23 mouse cellular contexts compared by ENCODE assay signal in genomic region chr16:84978589-84978988, GRCm38 (mm10).
DNase-seq lines count a peak whose midpoint lies in the region; ATAC-seq and TF ChIP-seq lines count a peak whose summit lies in the region.
"Had no signal": no experiment of that assay in that cellular context is flagged by ENCODE, and none has a peak within 500 bp of the region (broad histone marks: within the 10 kb centered on the region; RNA-seq: fewer than 3 reads in every experiment).

No protein-coding gene starts in this region.

- H3K4me2 ChIP-seq in hindbrain, embryonic 12.5 days (replicated peaks), result no peak overlapping the region
- no peak overlapping the region for H3K4me2 ChIP-seq in hindbrain, embryonic 13.5 days
- H3K4me2 ChIP-seq in midbrain, postnatal 0 days (ENCODE audit: low read depth, low read length, poor library complexity, severe bottlenecking), result no peak overlapping the region
- H3K4me2 ChIP-seq: embryonic facial prominence, embryonic 13.5 days; embryonic facial prominence, embryonic 15.5 days; forebrain, embryonic 12.5 days had no signal

- no peak overlapping the region for H3K4me3 ChIP-seq in heart, embryonic 10.5 days
- no peak overlapping the region for H3K4me3 ChIP-seq in hindbrain, embryonic 12.5 days
- no peak overlapping the region for H3K4me3 ChIP-seq in hindbrain, embryonic 13.5 days
- no peak overlapping the region for H3K4me3 ChIP-seq in midbrain, embryonic 10.5 days
- H3K4me3 ChIP-seq in midbrain, postnatal 0 days (ENCODE audit: low read depth, low read length), result no peak overlapping the region
- H3K4me3 ChIP-seq: embryonic facial prominence, embryonic 13.5 days; embryonic facial prominence, embryonic 15.5 days; erythroblast, embryonic 14.5 days; forebrain, embryonic 10.5 days; forebrain, embryonic 12.5 days had no signal

- no peak for DNase-seq in heart, embryonic 10.5 days (ENCODE audit: low spot score)
- no peak for DNase-seq in heart, adult 18-20 months
- DNase-seq in midbrain, embryonic 10.5 days (ENCODE audit: low spot score), result no peak
- no peak for DNase-seq in midbrain, postnatal 0 days (ENCODE audit: low spot score)
- DNase-seq in yolk sac, embryonic 10.5 days (ENCODE audit: low spot score), result peak; percentile 64
- DNase-seq in left cerebral cortex, postnatal 14 days (ENCODE audit: low spot score in 2 of 2), result no peak
- DNase-seq: adrenal gland, adult 2 months; adrenal gland, postnatal 10 days; adrenal gland, postnatal 25 days; cerebellum, adult 11 months; cerebellum, adult 18-20 months; cerebellum, adult 8-10 months; cerebellum, adult 9-11 months; cerebellum, postnatal 14 days; cerebellum, postnatal 36 days; embryo, embryonic 11 days had no signal

- H3K9ac ChIP-seq in hindbrain, embryonic 12.5 days, result no peak overlapping the region
- H3K9ac ChIP-seq in hindbrain, embryonic 13.5 days, result no peak overlapping the region
- no peak overlapping the region for H3K9ac ChIP-seq in midbrain, postnatal 0 days (replicated peaks; ENCODE audit: low read length, poor library complexity, severe bottlenecking)
- H3K9ac ChIP-seq: embryonic facial prominence, embryonic 13.5 days; embryonic facial prominence, embryonic 15.5 days; forebrain, embryonic 12.5 days had no signal

- no peaks in the 10 kb centered on the region for H3K9me3 ChIP-seq in heart, embryonic 10.5 days
- no peaks in the 10 kb centered on the region for H3K9me3 ChIP-seq in hindbrain, embryonic 12.5 days (replicated peaks)
- no peaks in the 10 kb centered on the region for H3K9me3 ChIP-seq in hindbrain, embryonic 13.5 days
- H3K9me3 ChIP-seq in midbrain, embryonic 10.5 days (replicated peaks), result no peaks in the 10 kb centered on the region
- H3K9me3 ChIP-seq in midbrain, postnatal 0 days (ENCODE audit: low read length), result no peaks in the 10 kb centered on the region
- H3K9me3 ChIP-seq: embryonic facial prominence, embryonic 13.5 days; embryonic facial prominence, embryonic 15.5 days; forebrain, embryonic 10.5 days; forebrain, embryonic 12.5 days had no signal

- H3K36me3 ChIP-seq in heart, embryonic 10.5 days, result peaks cover 32% of the 10 kb centered on the region
- peaks cover 35% of the 10 kb centered on the region for H3K36me3 ChIP-seq in hindbrain, embryonic 12.5 days
- peaks cover 48% of the 10 kb centered on the region for H3K36me3 ChIP-seq in hindbrain, embryonic 13.5 days
- peaks cover 46% of the 10 kb centered on the region for H3K36me3 ChIP-seq in midbrain, embryonic 10.5 days
- H3K36me3 ChIP-seq in midbrain, postnatal 0 days (ENCODE audit: insufficient read depth, low read length), result peaks cover 17% of the 10 kb centered on the region; the same call in 1 of the 2 replicates

- 0 out of 2 replicates have a peak overlapping the region, but pooled peaks have one; percentile 16 for H3K27ac ChIP-seq in heart, embryonic 10.5 days
- H3K27ac ChIP-seq in hindbrain, embryonic 12.5 days, result 0 out of 2 replicates have a peak overlapping the region, but pooled peaks have one; percentile 5
- no peak overlapping the region for H3K27ac ChIP-seq in hindbrain, embryonic 13.5 days
- peak overlapping the region; percentile 14; the same call in 1 of the 2 replicates for H3K27ac ChIP-seq in midbrain, embryonic 10.5 days (replicated peaks)
- H3K27ac ChIP-seq in midbrain, postnatal 0 days (ENCODE audit: low read depth, low read length), result no peak overlapping the region
- H3K27ac ChIP-seq: embryonic facial prominence, embryonic 13.5 days; embryonic facial prominence, embryonic 15.5 days; forebrain, embryonic 10.5 days; forebrain, embryonic 12.5 days had no signal

- no peaks in the 10 kb centered on the region for H3K27me3 ChIP-seq in heart, embryonic 10.5 days (ENCODE audit: insufficient read depth, poor library complexity, severe bottlenecking)
- H3K27me3 ChIP-seq in hindbrain, embryonic 12.5 days, result no peaks in the 10 kb centered on the region
- H3K27me3 ChIP-seq in hindbrain, embryonic 13.5 days, result no peaks in the 10 kb centered on the region
- no peaks in the 10 kb centered on the region for H3K27me3 ChIP-seq in midbrain, embryonic 10.5 days (ENCODE audit: low read depth, poor library complexity, severe bottlenecking)
- no peaks in the 10 kb centered on the region for H3K27me3 ChIP-seq in midbrain, postnatal 0 days (ENCODE audit: insufficient read depth, low read length)
- H3K27me3 ChIP-seq: embryonic facial prominence, embryonic 13.5 days; embryonic facial prominence, embryonic 15.5 days; forebrain, embryonic 12.5 days had no signal

- no peak for ATAC-seq in hindbrain, embryonic 12.5 days (ENCODE audit: low FRiP score)
- no peak for ATAC-seq in hindbrain, embryonic 13.5 days (ENCODE audit: low FRiP score)
- no peak for ATAC-seq in midbrain, postnatal 0 days (ENCODE audit: low FRiP score)

- no peak for TF ChIP-seq CTCF in midbrain, postnatal 0 days (IDR thresholded peaks at IDR 0.05)

- H3K4me1 ChIP-seq in heart, embryonic 10.5 days, result peaks cover 7% of the 10 kb centered on the region
- H3K4me1 ChIP-seq in hindbrain, embryonic 12.5 days, result no peaks in the 10 kb centered on the region
- no peaks in the 10 kb centered on the region for H3K4me1 ChIP-seq in hindbrain, embryonic 13.5 days (replicated peaks)
- H3K4me1 ChIP-seq in midbrain, embryonic 10.5 days, result no peaks in the 10 kb centered on the region; the same call in 1 of the 2 replicates
- H3K4me1 ChIP-seq in midbrain, postnatal 0 days (ENCODE audit: insufficient read depth, low read length), result no peaks in the 10 kb centered on the region
- H3K4me1 ChIP-seq: embryonic facial prominence, embryonic 15.5 days; forebrain, embryonic 10.5 days; forebrain, embryonic 12.5 days had no signal

- intact Hi-C loops in left cerebral cortex, postnatal 14 days (cut with DNase I), result no loop called here

- WGBS in heart, embryonic 10.5 days, result 60% methylated on average over 5 of the region's 5 CpGs
- 72% methylated on average over 5 of the region's 5 CpGs for WGBS in hindbrain, embryonic 12.5 days
- WGBS in hindbrain, embryonic 13.5 days, result 62% methylated on average over 5 of the region's 5 CpGs
- 83% methylated on average over 5 of the region's 5 CpGs for WGBS in midbrain, embryonic 10.5 days
- 66% methylated on average over 5 of the region's 5 CpGs for WGBS in midbrain, postnatal 0 days

Comparison
In these comparisons a context has a peak if more than half of its experiments do, and no peak if none do; other contexts are left out.
1. H3K27ac ChIP-seq: peak in heart, embryonic 10.5 days (single experiment), hindbrain, embryonic 12.5 days (single experiment) and midbrain, embryonic 10.5 days (single experiment); none in hindbrain, embryonic 13.5 days (single experiment) and midbrain, postnatal 0 days (single experiment).